Mouse (Mus musculus): ENCODE measurements around the gene Tmc4.
"Not testable (repeated sequence)": the region's sequence is repeated elsewhere in the genome, so short reads cannot be mapped to it uniquely, and the experiment has no call there.

Gene Tmc4

DNA sequence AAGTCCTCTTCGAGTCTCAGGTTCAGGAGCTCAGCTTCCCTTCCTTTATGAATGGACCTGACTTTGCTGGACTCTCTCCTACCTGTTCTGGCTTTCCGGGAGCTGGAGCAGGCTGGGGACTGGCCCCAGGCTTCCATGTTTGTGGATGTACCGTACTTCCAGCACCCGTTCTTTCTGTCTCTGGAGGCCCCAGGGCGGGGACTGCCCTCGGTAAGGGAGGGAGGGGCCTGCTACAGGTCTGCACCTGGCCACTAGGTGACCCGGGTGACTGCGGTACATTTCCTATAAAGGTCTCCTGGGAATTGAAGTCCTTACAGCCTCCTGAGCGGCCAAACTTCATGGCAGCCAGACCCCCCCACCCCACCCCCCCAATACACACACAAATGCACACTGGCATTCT lies at the start of gene Tmc4:
Gene Tmc4, minus strand, starts transcription at position 212 of the 400 bp plus-strand sequence.
- in situ Hi-C loops (cut with MboI; ENCODE audit: unreplicated experiment in 2 of 2) = loop anchor here (25.0 kb wide), 4 partner anchors 390 to 985 kb away; partner anchors contain the start of genes Myadm (in 2 of the 2), Ppp6r1 (in 2 of the 2), Prkcg (in 2 of the 2) and Ppp1r12c (in 1 of the 2)

DNA sequence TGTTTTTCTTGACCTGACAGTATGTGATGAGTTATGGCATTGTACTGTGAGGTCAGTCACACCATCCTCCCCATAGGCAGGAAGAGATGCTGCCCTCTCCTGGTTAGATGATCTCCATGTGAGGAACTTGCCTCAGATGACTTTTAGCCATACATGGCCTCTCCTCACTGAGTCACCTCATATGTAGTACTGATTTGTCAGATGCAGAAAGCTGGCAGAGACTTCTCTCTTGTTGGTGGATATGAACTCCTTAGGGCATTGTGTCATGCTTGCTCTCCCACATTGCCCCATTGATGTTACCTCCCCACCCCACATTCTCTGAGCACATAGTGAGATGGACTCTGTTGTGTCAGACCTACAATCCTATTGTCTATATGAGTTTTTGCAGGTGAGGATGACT lies 48.1 kb upstream of the Tmc4 start:
- in situ Hi-C loops (cut with MboI; ENCODE audit: unreplicated experiment in 2 of 2) = not testable (repeated sequence)

DNA sequence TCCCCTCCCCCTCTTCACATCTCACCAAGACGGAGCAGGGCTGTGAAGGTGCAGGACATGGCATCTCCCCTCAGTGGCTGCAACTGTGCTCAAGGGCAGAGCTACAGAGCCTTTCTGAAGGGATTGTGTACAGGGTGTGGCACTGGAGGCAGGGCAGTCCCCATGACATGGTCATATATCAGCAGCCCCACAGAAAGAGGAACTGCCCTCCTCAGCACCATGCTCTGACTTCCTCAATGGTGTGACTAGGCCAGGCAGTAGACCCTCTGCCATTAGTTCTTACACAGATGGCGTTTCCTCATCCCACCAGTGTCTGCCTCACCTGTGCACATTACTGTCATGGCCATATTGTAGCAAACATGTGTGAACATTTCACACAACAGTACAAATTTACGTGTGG lies 42.9 kb upstream of the Tmc4 start, which contains the start of gene Pirb:
Gene Pirb, minus strand, starts transcription at position 124 of the 400 bp plus-strand sequence.
- in situ Hi-C loops (cut with MboI; ENCODE audit: unreplicated experiment in 2 of 2) = not testable (repeated sequence)

DNA sequence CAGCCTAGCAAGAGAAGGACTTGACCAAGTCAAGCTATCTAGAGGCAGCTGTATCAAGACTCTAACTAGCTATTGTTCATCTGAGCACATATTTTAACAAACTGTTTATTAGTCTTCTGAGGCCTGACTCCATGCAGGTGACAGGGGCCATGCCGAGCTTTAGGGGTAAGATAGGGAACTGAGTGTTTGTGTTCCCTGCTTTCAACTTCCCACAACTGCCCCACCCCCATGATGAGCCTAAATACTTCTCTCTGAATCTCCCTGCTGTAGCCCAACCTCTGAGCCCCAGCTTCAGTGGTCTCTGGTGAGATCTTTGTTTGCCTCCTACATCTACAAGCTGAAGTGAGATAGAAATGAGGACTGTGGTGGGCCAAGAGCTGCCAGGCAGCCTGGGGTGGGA lies 37.9 kb upstream of the Tmc4 start:
- in situ Hi-C loops (cut with MboI; ENCODE audit: unreplicated experiment in 2 of 2) = no loop called here

- in situ Hi-C loops (cut with MboI; ENCODE audit: unreplicated experiment in 2 of 2) = no loop called here
Observed at GRCm38 (mm10) chr7:3712264-3712942, 35.0 kb upstream of the Tmc4 start.

GRCm38 (mm10) chr7:3709000-3709399 lies 31.6 kb upstream of the Tmc4 start:
- in situ Hi-C loops (cut with MboI; ENCODE audit: unreplicated experiment in 2 of 2) = loop anchor here in 1 of 2 experiments (10.0 kb wide), 1 partner anchor 796 kb away; the partner anchor contains the start of gene Ppp1r12c

- in situ Hi-C loops (cut with MboI; ENCODE audit: unreplicated experiment in 2 of 2) = loop anchor here in 1 of 2 experiments (10.0 kb wide), 1 partner anchor 796 kb away; the partner anchor contains the start of gene Ppp1r12c
Observed at GRCm38 (mm10) chr7:3708447-3708980, 31.2 kb upstream of the Tmc4 start.

GRCm38 (mm10) chr7:3707568-3708413 lies 30.4 kb upstream of the Tmc4 start:
- in situ Hi-C loops (cut with MboI; ENCODE audit: unreplicated experiment in 2 of 2) = loop anchor here in 1 of 2 experiments (10.0 kb wide), 1 partner anchor 797 kb away; the partner anchor contains the start of gene Ppp1r12c

GRCm38 (mm10) chr7:3707027-3707426 lies 29.7 kb upstream of the Tmc4 start:
- in situ Hi-C loops (cut with MboI; ENCODE audit: unreplicated experiment in 2 of 2) = loop anchor here in 1 of 2 experiments (10.0 kb wide), 1 partner anchor 798 kb away; the partner anchor contains the start of gene Ppp1r12c

DNA sequence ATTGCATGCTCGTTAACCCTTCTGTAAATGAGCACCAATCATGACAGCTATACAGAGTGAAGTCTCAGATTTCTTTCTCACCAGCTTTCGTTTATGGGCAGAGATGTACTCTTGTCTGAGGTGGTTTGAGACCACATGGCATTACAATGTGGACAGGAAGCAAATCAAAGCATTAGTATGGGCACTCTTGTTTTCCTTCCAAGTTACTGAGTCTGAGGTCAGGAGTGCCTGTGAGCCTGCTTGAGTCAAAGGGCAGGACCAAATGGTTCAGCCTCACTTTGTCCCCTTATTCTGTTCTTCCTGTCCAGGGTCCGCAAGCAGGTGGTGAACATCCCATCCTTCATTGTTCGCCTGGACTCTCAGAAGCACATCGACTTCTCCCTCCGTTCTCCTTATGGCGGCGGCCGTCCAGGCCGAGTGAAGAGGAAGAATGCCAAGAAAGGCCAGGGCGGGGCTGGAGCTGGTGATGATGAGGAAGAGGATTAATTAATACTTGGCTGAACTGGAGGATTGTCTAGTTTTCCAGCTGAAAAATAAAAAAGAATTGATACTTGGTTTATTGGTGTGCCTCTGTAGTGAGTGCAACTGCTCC lies 29.1 kb upstream of the Tmc4 start:
- in situ Hi-C loops (cut with MboI; ENCODE audit: unreplicated experiment in 2 of 2) = loop anchor here in 1 of 2 experiments (10.0 kb wide), 1 partner anchor 798 kb away; the partner anchor contains the start of gene Ppp1r12c

- in situ Hi-C loops (cut with MboI; ENCODE audit: unreplicated experiment in 2 of 2) = loop anchor here in 1 of 2 experiments (10.0 kb wide), 1 partner anchor 799 kb away; the partner anchor contains the start of gene Ppp1r12c
Observed at GRCm38 (mm10) chr7:3705911-3706310, 28.6 kb upstream of the Tmc4 start.

GRCm38 (mm10) chr7:3705461-3705860 lies 28.1 kb upstream of the Tmc4 start:
- in situ Hi-C loops (cut with MboI; ENCODE audit: unreplicated experiment in 2 of 2) = loop anchor here in 1 of 2 experiments (10.0 kb wide), 1 partner anchor 799 kb away; the partner anchor contains the start of gene Ppp1r12c

DNA sequence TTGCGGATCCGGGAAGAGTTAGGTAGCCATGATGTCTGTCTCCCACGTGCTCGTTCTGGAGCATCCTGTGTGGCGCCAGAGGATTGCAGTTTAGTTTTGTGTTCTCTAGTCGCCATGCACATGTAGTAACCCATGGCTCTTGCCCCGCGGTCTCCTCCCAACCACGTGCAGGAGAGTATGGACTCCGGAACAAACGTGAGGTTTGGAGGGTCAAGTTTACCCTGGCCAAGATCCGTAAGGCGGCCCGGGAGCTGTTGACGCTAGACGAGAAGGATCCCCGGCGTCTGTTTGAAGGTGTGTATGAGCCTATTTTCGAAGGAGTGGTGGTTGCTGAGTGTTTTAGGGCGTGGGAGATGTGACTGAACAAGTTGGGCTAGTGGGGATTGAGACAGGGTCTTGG lies 27.1 kb upstream of the Tmc4 start:
- in situ Hi-C loops (cut with MboI; ENCODE audit: unreplicated experiment in 2 of 2) = loop anchor here (5.0 to 10.0 kb wide), 3 partner anchors 42 to 800 kb away; partner anchors contain the start of genes Cnot3 (in 1 of the 2) and Ppp1r12c (in 1 of the 2)

DNA sequence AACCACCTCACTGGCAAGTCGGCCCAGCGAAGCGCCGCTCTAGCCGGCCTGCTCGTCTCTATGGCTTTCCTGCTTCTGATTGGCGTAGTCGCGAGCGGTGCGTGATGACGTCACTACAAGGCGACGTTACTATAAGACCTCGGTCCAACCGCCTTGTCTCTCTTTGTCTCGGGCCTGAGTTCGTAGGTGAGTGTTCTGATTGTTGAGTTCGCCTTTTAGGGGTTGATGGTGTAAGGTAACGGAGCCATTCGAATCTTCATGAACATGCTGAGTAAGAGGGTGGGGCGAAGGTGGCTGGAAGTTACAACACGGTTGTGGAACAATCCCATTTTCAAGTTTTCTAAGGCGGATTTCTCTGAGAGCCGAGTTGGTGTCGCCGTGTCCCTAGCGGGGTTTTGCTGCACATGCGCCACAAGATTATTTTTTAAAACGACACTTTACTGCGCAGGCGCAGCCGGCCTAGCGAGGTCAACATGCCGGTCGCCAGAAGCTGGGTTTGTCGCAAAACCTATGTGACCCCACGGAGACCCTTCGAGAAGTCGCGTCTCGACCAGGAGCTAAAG lies 26.6 kb upstream of the Tmc4 start, which contains the start of gene Rps9:
Gene Rps9, plus strand, starts transcription at position 115 of the 563 bp plus-strand sequence.
- in situ Hi-C loops (cut with MboI; ENCODE audit: unreplicated experiment in 2 of 2) = loop anchor here (5.0 to 10.0 kb wide), 3 partner anchors 42 to 801 kb away; partner anchors contain the start of genes Cnot3 (in 1 of the 2) and Ppp1r12c (in 1 of the 2)

DNA sequence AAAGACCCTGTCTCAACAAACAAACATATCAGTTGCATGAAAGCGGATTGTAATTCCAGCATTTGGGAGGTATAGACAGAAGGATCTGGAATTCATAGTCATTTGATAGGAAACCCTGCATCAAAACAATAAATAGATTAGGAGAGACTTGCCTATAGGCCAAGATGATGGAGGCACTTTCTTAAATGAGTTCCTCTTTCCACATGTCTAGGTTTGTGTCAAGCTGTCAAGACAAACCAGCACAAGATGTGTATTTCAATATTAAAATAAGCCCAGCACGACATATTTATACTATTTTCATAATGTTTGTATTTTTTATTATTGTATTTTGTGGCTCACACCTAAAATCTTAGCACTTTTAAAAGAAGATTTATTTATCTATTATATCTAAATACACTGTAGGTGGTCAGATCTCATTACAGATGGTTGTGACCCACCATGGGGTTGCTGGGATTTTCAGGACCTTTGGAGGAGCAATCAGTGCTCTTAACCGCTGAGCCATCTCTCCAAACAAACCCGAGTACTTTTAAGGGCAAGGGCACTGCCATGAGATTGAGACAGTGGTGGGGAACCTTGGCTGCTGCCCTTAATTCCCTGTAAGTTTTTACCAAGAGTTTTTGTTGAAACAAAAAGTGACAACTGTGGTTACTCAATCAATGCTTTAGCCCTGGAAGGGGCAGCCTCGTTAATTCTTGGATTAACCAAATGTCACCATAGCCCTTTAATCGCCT lies 26.0 kb upstream of the Tmc4 start:
- in situ Hi-C loops (cut with MboI; ENCODE audit: unreplicated experiment in 2 of 2) = loop anchor here (5.0 to 10.0 kb wide), 3 partner anchors 41 to 801 kb away; partner anchors contain the start of genes Cnot3 (in 1 of the 2) and Ppp1r12c (in 1 of the 2)

DNA sequence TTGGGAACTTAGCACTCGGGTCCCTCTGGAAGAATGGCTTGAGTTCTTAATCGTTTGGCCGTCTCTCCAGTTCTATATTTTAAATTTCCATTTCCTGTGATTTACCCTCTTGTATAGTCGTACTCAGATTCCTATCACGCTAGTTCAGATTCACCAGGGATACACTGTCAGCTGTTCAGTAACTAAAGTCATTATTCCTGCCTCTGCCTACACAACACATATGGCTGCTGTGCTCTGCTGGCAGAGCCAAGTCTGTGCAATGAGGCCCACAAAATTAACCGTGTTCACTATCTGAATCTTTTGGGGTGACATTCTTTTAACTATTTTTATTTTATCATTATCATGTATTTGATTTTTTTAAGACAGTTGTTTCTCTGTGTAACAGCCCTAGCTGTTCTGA lies 21.1 kb upstream of the Tmc4 start:
- in situ Hi-C loops (cut with MboI; ENCODE audit: unreplicated experiment in 2 of 2) = loop anchor here (5.0 to 25.0 kb wide), 7 partner anchors 71 to 964 kb away; partner anchors contain the start of genes Myadm (in 2 of the 2), Ppp6r1 (in 2 of the 2), Prkcg (in 2 of the 2) and Leng8 (in 1 of the 2)

GRCm38 (mm10) chr7:3694949-3695305 lies 17.6 kb upstream of the Tmc4 start:
- in situ Hi-C loops (cut with MboI; ENCODE audit: unreplicated experiment in 2 of 2) = loop anchor here (5.0 to 25.0 kb wide), 7 partner anchors 68 to 967 kb away; partner anchors contain the start of genes Myadm (in 2 of the 2), Ppp6r1 (in 2 of the 2), Prkcg (in 2 of the 2) and Leng8 (in 1 of the 2)

All from v-Abl transformed pro-B cells (cell line).